Mouse (Mus musculus): ENCODE measurements around the gene Tut1.

DNA sequence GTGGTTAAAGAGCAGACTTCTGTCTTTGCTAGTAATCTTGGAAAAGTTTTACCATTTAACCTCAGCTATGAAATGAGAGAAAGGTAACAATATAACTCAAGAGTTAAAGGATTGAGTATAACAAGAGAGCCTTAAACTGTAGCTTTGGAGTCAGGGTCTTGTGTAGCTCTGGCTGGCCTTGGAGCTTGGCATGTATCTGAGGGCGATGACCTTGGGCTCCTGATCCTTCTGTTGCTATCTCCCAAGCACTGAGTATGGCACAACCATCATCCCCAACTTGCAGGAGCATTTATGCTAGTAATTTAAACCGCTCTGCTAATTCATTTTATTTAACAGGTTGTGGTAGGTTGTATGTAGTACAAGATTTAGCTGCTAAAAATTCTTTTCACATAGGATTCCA, 21.8 kb downstream of the Tut1 start:
- TF ChIP-seq CTCF (IDR thresholded peaks at IDR 0.05; ENCODE audit: low read depth) (no peak), EP300 (IDR thresholded peaks at IDR 0.05; ENCODE audit: low read depth) (no peak)

Measured in heart, postnatal 0 days (tissue).